Mouse (Mus musculus): ENCODE measurements around the gene Tmem259.

Tmem259 gene

GRCm38 (mm10) chr10:80016511-80016910, 32.4 kb upstream of the Tmem259 start, which contains the start of gene Arhgap45:
Arhgap45 (plus strand) TSS chr10:80016653.
- DNase-seq (ENCODE audit: low spot score): no peak

DNA sequence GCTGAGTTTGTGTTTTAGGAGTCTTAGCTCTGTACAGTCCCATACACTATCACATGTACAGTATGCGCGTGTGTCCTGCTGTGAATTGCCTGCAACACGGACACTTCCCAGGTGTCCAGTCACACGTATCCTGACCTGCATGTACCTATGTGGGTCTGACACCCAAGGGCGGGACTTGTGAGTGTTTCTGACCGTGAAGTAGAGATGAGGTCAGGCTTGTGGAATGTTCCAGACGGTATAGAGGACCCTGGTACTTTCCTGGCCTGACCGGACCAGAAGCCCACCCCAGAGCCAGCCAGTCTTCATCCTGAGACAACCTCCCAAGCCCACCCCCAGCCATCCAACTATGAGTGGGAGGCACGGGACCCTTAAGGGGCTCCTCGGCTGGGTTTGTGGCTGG, 31.5 kb upstream of the Tmem259 start:
- DNase-seq (ENCODE audit: low spot score): no peak

- DNase-seq (ENCODE audit: low spot score): no peak
Measured at GRCm38 (mm10) chr10:80014484-80015290, 30.6 kb upstream of the Tmem259 start.

- no peak for DNase-seq (ENCODE audit: low spot score)
Measured at GRCm38 (mm10) chr10:80013609-80014008, 29.5 kb upstream of the Tmem259 start.

- DNase-seq (ENCODE audit: low spot score): no peak
Measured at GRCm38 (mm10) chr10:80011740-80012139, 27.6 kb upstream of the Tmem259 start.

GRCm38 (mm10) chr10:80004233-80004705, 20.1 kb upstream of the Tmem259 start:
- no peak for DNase-seq (ENCODE audit: low spot score)

GRCm38 (mm10) chr10:80003374-80004232, 19.5 kb upstream of the Tmem259 start:
- no peak for DNase-seq (ENCODE audit: low spot score)

DNA sequence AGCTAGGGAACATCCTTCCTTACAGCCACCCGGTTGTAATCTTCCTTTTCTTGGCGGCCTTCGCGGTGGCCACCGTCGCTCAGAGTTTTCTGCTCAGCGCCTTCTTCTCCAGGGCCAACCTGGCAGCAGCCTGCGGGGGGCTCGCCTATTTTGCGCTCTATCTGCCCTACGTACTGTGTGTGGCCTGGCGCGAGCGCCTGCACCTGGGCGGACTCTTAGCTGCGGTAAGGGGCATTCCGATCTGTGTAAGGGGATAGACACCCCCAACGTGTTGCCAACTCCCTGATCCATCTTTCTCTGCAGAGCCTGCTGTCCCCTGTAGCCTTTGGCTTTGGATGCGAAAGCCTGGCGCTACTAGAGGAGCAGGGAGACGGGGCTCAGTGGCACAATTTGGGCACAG, 18.7 kb upstream of the Tmem259 start:
- no peak for DNase-seq (ENCODE audit: low spot score)

GRCm38 (mm10) chr10:80001945-80002344, 17.8 kb upstream of the Tmem259 start:
- DNase-seq (ENCODE audit: low spot score): no peak

GRCm38 (mm10) chr10:79997819-79998218, 13.7 kb upstream of the Tmem259 start:
- no peak for DNase-seq (ENCODE audit: low spot score)

DNA sequence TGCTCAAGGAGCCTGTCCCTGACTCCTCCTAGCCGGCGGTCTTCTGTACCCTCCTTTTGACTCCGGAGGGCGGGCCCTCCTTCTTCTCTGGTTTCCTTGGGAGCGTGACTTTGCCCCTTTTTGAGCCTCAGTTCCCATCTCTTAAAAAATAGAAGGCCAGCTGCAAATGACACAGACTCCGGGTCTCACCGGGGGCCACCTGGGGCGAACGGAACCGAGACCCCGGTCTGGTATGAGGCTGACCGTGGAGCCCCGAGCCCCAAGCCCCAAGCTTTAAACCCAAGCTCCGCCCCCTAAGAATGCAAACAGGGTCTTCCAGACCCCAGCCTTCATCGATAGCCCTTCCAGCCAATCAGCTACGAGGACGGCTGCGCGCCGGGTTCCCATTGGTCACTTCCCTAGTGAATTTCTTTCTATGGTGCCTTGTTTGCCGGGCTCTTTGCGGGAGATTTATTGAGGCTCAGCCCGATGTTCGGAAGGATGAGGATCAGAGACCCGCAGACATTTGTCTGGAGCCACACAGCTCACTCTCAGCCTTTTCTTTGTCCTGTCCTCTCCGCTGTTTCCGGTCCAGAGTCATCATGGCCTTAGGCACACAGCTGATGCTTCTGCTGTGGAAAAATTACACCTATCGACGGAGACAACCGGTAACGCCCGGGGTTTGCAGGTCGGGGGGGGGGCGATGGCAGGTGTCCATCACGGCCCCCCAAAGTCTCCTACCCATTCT, 13.1 kb upstream of the Tmem259 start:
- peak; percentile 95 for DNase-seq (ENCODE audit: low spot score)

- peak; percentile 93 for DNase-seq (ENCODE audit: low spot score)
Measured at GRCm38 (mm10) chr10:79996272-79997033, 12.3 kb upstream of the Tmem259 start, which contains the start of gene Abca7. Abca7 (plus strand) TSS chr10:79996494.

GRCm38 (mm10) chr10:79995636-79996035, 11.5 kb upstream of the Tmem259 start:
- DNase-seq (ENCODE audit: low spot score): no peak

- DNase-seq (ENCODE audit: low spot score): no peak
Measured at GRCm38 (mm10) chr10:79994397-79995115, 10.4 kb upstream of the Tmem259 start.

DNA sequence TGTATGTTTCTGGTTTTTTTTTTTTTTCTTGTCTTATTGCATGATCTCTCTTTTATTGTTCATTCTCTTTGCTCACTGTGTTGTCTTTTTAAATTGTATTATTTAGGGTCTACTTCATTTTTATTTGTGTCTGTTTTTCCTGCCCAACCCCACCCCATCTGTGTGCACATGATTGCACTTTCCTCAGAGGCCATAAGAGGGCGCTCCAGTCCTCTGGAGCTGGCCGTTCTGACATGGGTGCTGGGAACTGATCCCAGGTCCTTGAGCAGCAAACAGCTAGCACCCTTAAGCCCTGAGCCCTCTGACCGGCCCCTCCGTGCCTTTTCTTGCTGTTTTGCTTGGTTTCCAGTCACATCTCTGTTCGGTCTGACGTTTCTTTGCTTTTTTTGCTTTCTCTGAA, 7.4 kb upstream of the Tmem259 start:
- no peak for DNase-seq (ENCODE audit: low spot score)

DNA sequence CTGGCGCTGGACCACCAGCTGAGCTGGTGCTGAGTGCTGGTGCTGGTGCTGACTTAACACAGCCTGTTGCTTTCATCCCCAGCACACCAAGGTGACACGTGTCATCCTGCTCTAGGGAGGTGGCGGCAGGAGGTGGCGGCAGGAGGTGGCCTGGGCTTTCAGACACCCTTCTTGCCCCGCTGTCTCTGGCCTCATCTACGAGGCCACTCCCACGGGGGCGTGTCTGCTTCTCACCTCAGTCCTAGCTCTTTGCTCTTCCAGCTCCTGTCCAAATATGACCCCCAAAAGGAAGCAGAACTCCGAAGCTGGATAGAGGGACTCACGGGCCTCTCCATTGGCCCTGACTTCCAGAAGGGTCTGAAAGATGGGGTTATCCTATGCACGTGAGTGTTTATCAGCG, 7.0 kb upstream of the Tmem259 start:
- no peak for DNase-seq (ENCODE audit: low spot score)

- DNase-seq (ENCODE audit: low spot score): peak; percentile 77
Measured at GRCm38 (mm10) chr10:79989870-79990269, 5.7 kb upstream of the Tmem259 start.

DNA sequence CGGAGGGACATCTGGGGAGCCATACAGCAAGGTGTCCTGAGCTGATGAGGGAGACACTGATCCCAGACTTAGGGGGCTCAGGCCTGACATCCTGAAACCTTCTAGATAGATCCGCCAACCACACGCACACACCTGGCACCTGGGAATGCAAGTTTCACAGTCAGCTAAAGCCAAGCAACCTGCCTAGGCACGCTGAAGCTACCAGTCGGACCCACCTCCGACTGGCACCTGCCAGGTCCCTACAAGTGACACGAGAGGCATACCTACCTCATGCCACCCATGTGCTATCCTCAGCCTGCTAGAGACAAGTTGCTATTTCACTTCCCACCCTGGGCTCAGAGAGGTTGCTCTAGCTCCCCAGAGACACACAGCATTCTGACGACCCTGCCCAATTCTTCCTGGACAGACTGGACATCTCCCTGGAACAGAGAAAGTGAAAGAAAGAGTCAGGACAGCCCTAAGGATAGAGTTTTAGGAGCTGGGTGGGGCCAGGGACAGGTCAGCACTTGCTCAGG, 5.2 kb upstream of the Tmem259 start:
- DNase-seq (ENCODE audit: low spot score): no peak

DNA sequence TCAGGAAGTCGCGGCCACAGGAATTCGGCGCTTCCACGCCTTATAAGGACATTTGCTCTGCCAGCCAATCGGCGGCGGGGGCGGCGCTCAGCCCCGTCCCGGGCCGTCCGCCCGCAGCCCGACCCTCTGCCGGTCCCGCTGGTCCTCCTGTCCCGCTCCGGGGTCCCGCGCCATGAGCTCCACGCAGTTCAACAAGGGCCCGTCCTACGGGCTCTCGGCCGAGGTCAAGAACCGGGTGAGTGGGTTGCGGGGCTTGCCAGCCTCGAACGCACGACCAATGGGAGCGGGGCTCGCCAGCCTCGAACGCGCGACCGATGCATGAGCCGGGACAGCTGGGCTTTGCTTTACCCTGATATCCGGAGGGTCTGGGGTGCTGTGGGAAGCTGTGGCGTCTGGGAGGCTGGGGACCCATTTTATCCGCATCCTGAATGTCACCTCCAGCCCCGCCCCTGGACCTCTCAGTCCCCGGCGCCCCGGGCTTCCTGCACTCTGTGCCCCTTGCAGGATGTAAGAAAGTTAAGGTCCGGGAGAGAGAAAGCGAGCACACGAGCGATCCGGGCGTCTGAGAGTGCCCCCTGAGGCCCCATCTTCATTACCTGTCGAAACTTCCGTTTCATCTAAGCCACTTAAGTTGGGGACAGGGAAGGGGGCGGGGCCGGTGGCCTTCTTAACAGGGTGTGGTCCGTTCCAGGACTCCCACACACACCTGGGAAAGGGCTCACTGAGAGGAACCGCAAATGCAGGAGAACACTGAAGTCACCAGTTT, 4.6 kb upstream of the Tmem259 start, which contains the start of gene Cnn2:
TSS of gene Cnn2 (plus strand) at position 79 of the 766 bp plus-strand sequence.
- DNase-seq (ENCODE audit: low spot score): peak; percentile 80
